Mouse (Mus musculus) heart, adult 2 months (tissue): ENCODE measurements around the gene Fyn.

Source experiments
- CTCF ChIP-seq: fragments of 200-600 bp; IDR thresholded peaks from 2 replicates; pipeline ENCODE4 v1.8.1; 2022; ENCODE audit warnings: antibody characterized with exemption, mild to moderate bottlenecking, moderate library complexity
- POLR2A ChIP-seq: fragments of 200-500 bp; IDR thresholded peaks from 2 replicates; pipeline ENCODE4 v1.6.1; 2011; ENCODE audit warnings: mild to moderate bottlenecking, low read depth, low read length, control low read depth; ENCODE audit not compliant: insufficient read depth

GRCm38 (mm10) chr10:39509937-39510336 is 141.3 kb downstream of the Fyn start:
- TF ChIP-seq POLR2A (no peak), CTCF (no peak)
